Mouse (Mus musculus) mouse embryonic stem cell (cell line): ENCODE data around the gene Ces2f.
"Not testable (repeated sequence)": the region's sequence is repeated elsewhere in the genome, so short reads cannot be mapped to it uniquely, and the experiment has no call there.

ENCODE experiments used
- in situ Hi-C, 2 experiments: fragments of 300-500 bp; cut with MboI; formaldehyde crosslinking; loops; 1 replicate in 1 of 2; 3 replicates in 1 of 2; pipeline ENCODE4 v1.14.3; 2019 to 2020; ENCODE audit warnings: low sequenced_read_pairs in 2 of 2, low pct_unique_long_range_greater_than_20kb in 1 of 2, mixed read lengths in 1 of 2; ENCODE audit not compliant: unreplicated experiment in 1 of 2

Gene Ces2f

GRCm38 (mm10) chr8:104947056-104947455 is at the start of gene Ces2f:
Gene Ces2f (plus strand): TSS chr8:104947356.
- in situ Hi-C loops, result no loop called here

- in situ Hi-C loops, result no loop called here
These were observed 45.4 kb upstream of the Ces2f start for GRCm38 (mm10) chr8:104901746-104902145.

- in situ Hi-C loops, result no loop called here
These were observed 40.0 kb upstream of the Ces2f start for GRCm38 (mm10) chr8:104907111-104907510.

DNA sequence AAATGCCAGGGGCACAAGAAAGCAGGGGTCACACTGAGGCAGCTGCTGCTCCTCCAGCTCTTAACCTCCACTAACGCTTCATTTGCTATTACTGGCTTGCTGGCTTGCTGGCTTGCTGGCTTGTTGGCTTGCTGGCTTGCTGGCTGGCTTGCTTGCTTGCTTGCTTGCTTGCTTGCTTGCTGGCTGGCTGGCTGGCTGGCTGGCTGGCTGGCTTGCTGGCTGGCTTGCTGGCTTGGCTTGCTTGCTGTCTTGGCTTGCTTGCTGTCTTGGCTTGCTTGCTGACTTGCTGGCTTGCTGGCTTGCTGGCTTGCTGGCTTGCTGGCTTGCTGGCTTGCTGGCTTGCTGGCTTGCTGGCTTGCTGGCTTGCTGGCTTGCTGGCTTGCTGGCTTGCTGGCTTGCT is 38.1 kb upstream of the Ces2f start:
- in situ Hi-C loops, result not testable (repeated sequence)

- in situ Hi-C loops, result not testable (repeated sequence)
These were observed 37.5 kb upstream of the Ces2f start for GRCm38 (mm10) chr8:104909651-104910050.

DNA sequence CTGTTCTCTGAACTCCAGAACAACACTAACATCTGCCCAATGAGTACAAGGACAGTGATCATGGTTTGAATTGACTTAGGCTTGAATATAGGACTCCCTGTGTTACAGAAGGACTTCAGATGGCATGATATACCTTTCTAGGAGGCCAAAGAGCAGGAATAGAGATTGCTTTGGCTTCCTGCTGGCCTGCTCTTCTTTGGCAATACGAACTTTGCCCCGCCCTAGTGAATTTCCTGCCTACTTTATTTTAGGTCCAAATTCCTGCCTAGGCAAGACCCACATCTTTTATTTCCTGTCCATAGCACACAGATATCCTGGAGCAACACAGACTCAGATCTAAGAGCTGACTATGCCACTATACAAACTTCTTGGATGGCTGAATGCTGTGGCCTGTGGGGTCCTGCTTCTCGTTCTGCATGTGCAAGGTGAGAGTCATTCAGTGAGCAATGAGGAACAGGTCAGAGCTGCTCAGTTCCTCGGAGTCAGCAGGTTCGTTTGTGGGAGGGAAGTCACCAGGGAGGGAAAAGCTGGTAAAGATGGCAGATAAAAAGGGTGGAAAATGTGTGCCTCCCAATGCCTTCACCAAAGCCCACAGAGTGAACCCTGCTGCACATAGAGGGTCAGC is 21.1 kb upstream of the Ces2f start, which contains the start of gene Ces2e:
Ces2e (plus strand) TSS at position 289 of the 625 bp plus-strand sequence.
- in situ Hi-C loops, result no loop called here

DNA sequence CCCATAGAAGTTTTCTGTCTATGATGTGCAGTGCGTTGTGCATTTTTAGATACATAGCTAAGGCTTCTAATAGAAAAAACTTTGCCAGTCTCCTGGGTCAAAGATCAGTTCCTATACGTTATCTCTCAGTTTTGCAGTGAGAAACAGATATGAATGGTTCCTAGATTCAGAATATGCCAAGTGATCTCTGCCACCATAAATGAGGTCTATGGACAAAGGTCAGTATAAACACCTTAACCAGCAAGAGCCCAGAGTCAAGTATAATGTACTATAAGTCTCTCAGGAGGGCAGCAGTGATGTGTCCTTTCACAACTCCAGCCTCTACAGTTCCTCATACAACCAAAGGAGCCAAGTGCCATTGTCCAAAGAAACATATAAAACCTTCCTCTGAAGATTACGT is 19.9 kb upstream of the Ces2f start:
- in situ Hi-C loops, result no loop called here

GRCm38 (mm10) chr8:104944665-104945064 is 2.5 kb upstream of the Ces2f start:
- in situ Hi-C loops, result no loop called here

DNA sequence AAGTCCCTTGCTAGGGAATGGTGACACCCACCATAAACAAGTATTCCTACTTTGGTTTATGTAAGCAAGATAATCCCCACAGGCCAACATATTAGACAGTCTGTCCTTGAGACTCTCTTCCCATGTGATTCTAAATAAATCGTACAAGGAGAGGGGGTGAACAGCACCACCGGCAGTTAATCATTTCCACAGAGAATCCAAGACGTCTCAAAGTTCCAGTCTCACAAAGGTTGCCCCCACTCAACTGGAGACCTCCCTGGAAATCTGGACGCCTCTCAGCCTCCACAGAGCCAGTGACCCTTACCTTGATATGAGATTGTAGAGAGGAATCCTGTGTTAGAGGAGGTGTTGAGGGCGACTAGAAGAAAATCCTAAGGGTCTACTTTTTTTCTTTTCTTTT is 1.9 kb downstream of the Ces2f start:
- in situ Hi-C loops, result no loop called here

GRCm38 (mm10) chr8:104961537-104961961 is 14.4 kb downstream of the Ces2f start, which contains the start of gene Ces2g:
Gene Ces2g (plus strand): TSS chr8:104961718.
- in situ Hi-C loops, result no loop called here

- in situ Hi-C loops, result no loop called here
These were observed 15.2 kb downstream of the Ces2f start for GRCm38 (mm10) chr8:104962229-104962901.

DNA sequence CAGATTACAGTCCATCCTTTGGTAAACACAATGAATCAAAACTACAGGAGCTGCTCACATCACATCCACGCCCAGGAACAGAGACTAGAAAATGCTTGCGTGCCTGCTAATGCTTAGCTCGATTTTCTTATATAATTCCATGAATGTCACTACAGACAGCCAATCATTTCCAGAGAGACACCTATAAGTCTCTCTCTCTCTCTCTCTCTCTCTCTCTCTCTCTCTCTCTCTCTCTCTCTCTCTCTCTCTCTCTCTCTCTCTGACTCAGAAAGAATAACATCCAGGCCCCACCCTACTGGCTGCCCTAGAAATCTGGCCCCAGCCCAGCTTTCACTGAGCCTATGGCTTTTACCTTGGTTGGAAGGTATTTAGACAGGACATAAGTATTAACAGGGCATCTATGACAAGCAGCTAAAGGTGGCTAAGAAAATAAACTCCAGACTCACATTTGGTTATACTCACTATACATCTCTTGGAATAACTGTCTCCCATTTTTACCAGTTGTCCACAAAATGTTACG is 16.3 kb downstream of the Ces2f start:
- in situ Hi-C loops, result no loop called here

DNA sequence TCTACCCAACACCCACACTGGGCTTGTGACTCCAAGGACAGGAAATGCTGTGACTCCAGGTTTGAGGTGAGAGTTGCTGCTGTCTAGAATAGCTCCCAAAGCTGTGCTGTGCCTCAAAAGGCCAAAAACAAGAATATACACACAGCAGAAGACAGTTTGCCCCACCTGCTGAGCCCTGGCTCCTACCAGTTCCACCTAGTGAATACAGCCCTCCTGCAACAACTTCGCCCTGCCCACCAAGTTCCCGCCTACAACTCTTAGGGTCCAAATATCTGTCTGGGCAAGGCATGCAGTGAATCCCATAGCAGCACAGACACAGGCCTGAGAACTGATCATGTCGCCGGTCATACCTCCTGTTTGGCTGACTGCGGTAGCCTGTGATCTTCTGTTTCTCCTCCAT is 37.0 kb downstream of the Ces2f start:
- in situ Hi-C loops, result no loop called here

DNA sequence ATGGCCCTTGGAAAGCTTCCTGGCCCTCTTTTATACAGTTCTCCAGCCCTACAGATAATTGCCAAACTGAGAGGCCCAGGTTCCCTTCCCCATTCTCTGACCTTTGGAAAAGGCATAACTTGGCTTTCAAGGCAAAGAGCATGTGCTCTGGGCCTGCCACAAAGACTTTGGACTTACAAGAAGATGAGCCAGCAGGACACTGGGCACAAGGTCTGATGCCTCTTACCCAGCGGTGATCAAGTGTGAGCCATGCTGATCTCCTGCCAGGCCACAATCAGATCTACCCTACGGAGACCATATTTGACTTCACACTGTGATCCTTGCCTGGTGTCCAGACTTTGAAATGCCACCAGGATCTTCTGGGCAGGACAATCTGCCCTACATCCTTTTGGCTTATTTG is 37.8 kb downstream of the Ces2f start:
- in situ Hi-C loops, result no loop called here

- in situ Hi-C loops, result no loop called here
These were observed 51.0 kb downstream of the Ces2f start for GRCm38 (mm10) chr8:104998191-104998590.

DNA sequence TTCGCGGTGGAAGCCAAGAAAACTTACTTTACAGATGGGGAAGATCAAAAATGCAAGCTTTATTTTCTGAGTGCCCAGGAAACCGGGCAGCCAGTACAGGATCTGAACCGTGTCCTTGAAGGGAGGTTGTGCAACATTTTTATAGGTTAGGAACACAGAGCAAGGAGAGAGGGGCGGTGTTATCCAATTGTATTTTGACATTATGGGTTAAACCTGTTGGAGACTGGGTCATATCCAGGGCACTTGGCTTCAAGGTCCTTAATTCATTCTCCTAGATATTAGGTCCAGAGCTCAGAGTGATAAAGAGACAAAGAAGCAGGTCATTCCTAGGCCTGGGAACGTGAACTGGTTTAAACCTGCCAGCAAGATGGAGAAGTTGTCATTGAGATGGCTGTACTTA is 52.0 kb downstream of the Ces2f start:
- in situ Hi-C loops, result no loop called here

GRCm38 (mm10) chr8:105000586-105000985 is 53.4 kb downstream of the Ces2f start, which contains the start of gene Ces2h:
Gene Ces2h (plus strand): TSS chr8:105000853.
- in situ Hi-C loops, result no loop called here
